ENCODE assay signal across 8 mouse cellular contexts in the genomic region with DNA sequence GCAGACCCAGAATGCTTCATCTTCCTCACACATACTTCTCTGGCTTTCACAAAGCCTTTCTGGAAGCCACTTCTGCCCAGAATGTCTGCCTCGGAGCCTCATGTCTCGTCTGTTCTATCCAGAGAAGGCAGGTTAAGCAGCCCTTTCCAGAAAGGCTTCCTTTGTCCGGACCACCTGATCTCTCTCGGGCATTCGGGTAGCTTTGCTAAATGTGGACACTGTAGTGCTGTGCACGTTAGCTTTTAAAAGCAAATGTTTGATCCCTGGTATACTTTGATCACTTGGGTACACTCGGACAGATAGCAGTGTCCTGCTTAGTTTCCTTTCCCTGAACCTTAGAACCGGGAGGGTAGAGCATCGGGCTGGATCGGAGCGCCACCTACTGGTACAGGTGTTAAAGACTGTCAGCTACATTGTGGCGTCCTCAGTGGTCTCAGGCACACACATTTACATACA. TPM values are rescaled to one million over a fixed set of nuclear protein-coding genes. Genes with fewer than 3 reads are reported as not detected.
DNase-seq lines count a peak whose midpoint lies in the region; ATAC-seq lines count a peak whose summit lies in the region.

No protein-coding gene starts in this region.

- 0 out of 2 replicates have a peak, but pooled peaks cover 6% of the 10 kb centered on the region for H3K4me1 ChIP-seq in heart, embryonic 15.5 days (replicated peaks)
- peaks cover 80% of the 10 kb centered on the region for H3K4me1 ChIP-seq in liver, embryonic 13.5 days (replicated peaks)
- H3K4me1 ChIP-seq in stomach, embryonic 14.5 days (ENCODE audit: control insufficient read depth, insufficient read depth, low read length) = no peaks in the 10 kb centered on the region

- peak overlapping the region; percentile 62 for H3K4me2 ChIP-seq in heart, embryonic 15.5 days
- peak overlapping the region; percentile 63 for H3K4me2 ChIP-seq in liver, embryonic 13.5 days
- peak overlapping the region; percentile 39 for H3K4me2 ChIP-seq in stomach, embryonic 14.5 days (replicated peaks; ENCODE audit: low read depth, low read length)

- DNase-seq in CD8-positive naive resting alpha-beta T cell, adult 2 months (ENCODE audit: low read depth in 2 of 2, low spot score in 2 of 2) = peak; percentile 69 to 81
- peak; percentile 85 for DNase-seq in c-Kit-negative CD71-positive TER-119-positive erythroid progenitor cells, embryonic 14.5 days (ENCODE audit: low read depth, low spot score)
- peak; percentile 56 for DNase-seq in fibroblast of lung, adult 2 months (ENCODE audit: low read depth)
- peak; percentile 82 for DNase-seq in kidney, postnatal 14 days
- peak; percentile 75 for DNase-seq in liver, embryonic 13.5 days
- DNase-seq in natural killer cell, adult 2 months (ENCODE audit: low spot score in 2 of 2) = peak; percentile 51 to 68

- H3K36me3 ChIP-seq in heart, embryonic 15.5 days = no peaks in the 10 kb centered on the region
- H3K36me3 ChIP-seq in liver, embryonic 13.5 days = no peaks in the 10 kb centered on the region
- no peaks in the 10 kb centered on the region for H3K36me3 ChIP-seq in stomach, embryonic 14.5 days (ENCODE audit: control insufficient read depth, insufficient read depth, low read length)

- no peaks in the 10 kb centered on the region for H3K9me3 ChIP-seq in heart, embryonic 15.5 days (replicated peaks)
- no peaks in the 10 kb centered on the region for H3K9me3 ChIP-seq in liver, embryonic 13.5 days (replicated peaks)
- H3K9me3 ChIP-seq in stomach, embryonic 14.5 days (ENCODE audit: control insufficient read depth, low read depth, low read length) = no peaks in the 10 kb centered on the region

- 0 out of 2 replicates have a peak overlapping the region, but pooled peaks have one; percentile 16 for H3K9ac ChIP-seq in heart, embryonic 15.5 days
- peak overlapping the region; percentile 69 for H3K9ac ChIP-seq in liver, embryonic 13.5 days
- no peak overlapping the region for H3K9ac ChIP-seq in stomach, embryonic 14.5 days (replicated peaks; ENCODE audit: low read depth, low read length)

- WGBS in heart, embryonic 15.5 days = 9% methylated on average over 12 of the region's 12 CpGs
- 8% methylated on average over 12 of the region's 12 CpGs for WGBS in liver, embryonic 13.5 days (ENCODE audit: insufficient replicate concordance)
- WGBS in stomach, embryonic 14.5 days = 11% methylated on average over 12 of the region's 12 CpGs

- no peak overlapping the region for H3K27ac ChIP-seq in heart, embryonic 15.5 days
- H3K27ac ChIP-seq in liver, embryonic 13.5 days = peak overlapping the region; percentile 98
- H3K27ac ChIP-seq in stomach, embryonic 14.5 days (ENCODE audit: low read length) = no peak overlapping the region

- peak overlapping the region; percentile 44 for H3K4me3 ChIP-seq in heart, embryonic 15.5 days
- peak overlapping the region; percentile 48 for H3K4me3 ChIP-seq in liver, embryonic 13.5 days (replicated peaks)
- H3K4me3 ChIP-seq in stomach, embryonic 14.5 days (ENCODE audit: low read depth, low read length) = peak overlapping the region; percentile 25

- peak; percentile 76 for ATAC-seq in heart, embryonic 15.5 days (replicated peaks; ENCODE audit: insufficient number of reproducible peaks, insufficient read depth, low FRiP score, low read depth)
- ATAC-seq in liver, embryonic 13.5 days (ENCODE audit: low read depth) = peak; percentile 33
- peak; percentile 82; the same call in 1 of the 2 replicates for ATAC-seq in stomach, embryonic 14.5 days (ENCODE audit: insufficient number of reproducible peaks, insufficient read depth, low FRiP score, low read depth)

- H3K27me3 ChIP-seq in heart, embryonic 15.5 days = no peaks in the 10 kb centered on the region
- H3K27me3 ChIP-seq in liver, embryonic 13.5 days = no peaks in the 10 kb centered on the region
- H3K27me3 ChIP-seq in stomach, embryonic 14.5 days (ENCODE audit: control insufficient read depth, insufficient read depth, low read length) = no peaks in the 10 kb centered on the region

RNA-seq across cellular contexts. Expression of gene Mns1, which starts 29.7 kb away (rescaled TPM):
- 13.1 and 14.0 TPM in 2 replicates for polyA plus RNA-seq in heart, embryonic 15.5 days (2015; fragmentation: Nextera tagmentation; extraction: Ambion mirVana)
- polyA plus RNA-seq in liver, embryonic 13.5 days (2015; fragmentation: Nextera tagmentation; extraction: Ambion mirVana) = 101 and 144 TPM in 2 replicates
- 22.6 and 22.8 TPM in 2 replicates for polyA plus RNA-seq in stomach, embryonic 14.5 days (2014; fragmentation: Nextera tagmentation; extraction: Ambion mirVana)
